Mouse (Mus musculus) hindbrain, embryonic 16.5 days (tissue): ENCODE data around the gene Cd300ld3. TPM values are rescaled to one million over a fixed set of nuclear protein-coding genes. Genes with fewer than 3 reads are reported as not detected.

Experiments used
- ATAC-seq: fragments of 200-750 bp; cut with Nextera tagmentation; 2 replicates; pipeline ENCODE4 v1.8.0; 2017; ENCODE audit warnings: moderate TSS enrichment, moderate library complexity
- H3K27ac ChIP-seq: fragments of 300-500 bp; sonication (generic); 2 replicates; pipeline ENCODE4 v1.5.1; 2014; ENCODE audit warnings: low read depth, mild to moderate bottlenecking, control low read depth, low read length, moderate library complexity
- H3K27me3 ChIP-seq: fragments of 300-500 bp; sonication (generic); replicated peaks from 2 replicates; pipeline ENCODE4 v1.6.1; 2014; ENCODE audit warnings: low read length; ENCODE audit not compliant: control insufficient read depth, insufficient read depth
- H3K36me3 ChIP-seq: fragments of 300-500 bp; sonication (generic); 2 replicates; pipeline ENCODE4 v1.6.1; 2014; ENCODE audit warnings: mild to moderate bottlenecking, low read length, moderate library complexity, mixed read lengths; ENCODE audit not compliant: control insufficient read depth, insufficient read depth
- H3K4me1 ChIP-seq: fragments of 300-500 bp; sonication (generic); 2 replicates; pipeline ENCODE4 v1.6.1; 2014; ENCODE audit warnings: low read depth, low read length; ENCODE audit not compliant: control insufficient read depth, insufficient read depth
- H3K4me2 ChIP-seq: fragments of 300-500 bp; sonication (generic); 2 replicates; pipeline ENCODE4 v1.6.1; 2014; ENCODE audit warnings: mild to moderate bottlenecking, low read length, control low read depth, moderate library complexity
- H3K4me3 ChIP-seq: fragments of 300-500 bp; sonication (generic); 2 replicates; pipeline ENCODE4 v1.5.1; 2014; ENCODE audit warnings: mild to moderate bottlenecking, low read length, control low read depth, moderate library complexity
- H3K9ac ChIP-seq: fragments of 300-500 bp; sonication (generic); 2 replicates; pipeline ENCODE4 v1.6.1; 2014; ENCODE audit warnings: low read depth, mild to moderate bottlenecking, control low read depth, low read length, moderate library complexity
- H3K9me3 ChIP-seq: fragments of 300-500 bp; sonication (generic); 2 replicates; pipeline ENCODE4 v1.6.1; 2014; ENCODE audit warnings: mild to moderate bottlenecking, low read length, moderate library complexity; ENCODE audit not compliant: control insufficient read depth
- WGBS: fragments of 180-500 bp; shearing (Covaris S2); extraction: QIAGEN DNeasy Blood & Tissue Kit; methylation state at CpG from one replicate; pipeline ENCODE4 v1.1.7; 2014; 5-methylcytosine and 5-hydroxymethylcytosine counted together
- polyA plus RNA-seq: library from polyadenylated mRNA; unstranded; fragments of >200 nt; fragmentation: Nextera tagmentation; extraction: Ambion mirVana; gene quantifications from 2 replicates; pipeline ENCODE4 v1.2.1, GENCODE M21; 2015

Cd300ld3 gene
- polyA plus RNA-seq, 1 experiment from 2014 or later = not detected

DNA sequence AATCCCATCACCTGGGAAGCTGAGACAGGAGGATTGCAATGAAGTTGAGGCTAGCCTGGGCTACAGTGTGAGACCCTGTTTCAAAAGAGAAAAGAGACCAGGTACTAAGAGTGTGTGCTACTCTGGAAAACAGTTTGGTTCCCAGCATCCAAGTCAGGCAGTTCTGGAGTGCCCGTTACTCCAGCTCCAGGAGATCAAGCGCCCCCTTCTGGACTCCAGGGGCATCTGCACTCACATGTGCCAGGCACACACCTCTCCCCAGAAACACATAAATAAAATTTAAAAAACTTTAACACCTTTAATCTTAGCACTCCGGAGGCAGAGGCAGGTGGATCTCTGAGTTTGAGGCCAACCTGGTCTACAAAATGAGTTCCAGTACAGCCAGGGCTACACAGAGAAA, 33.2 kb upstream of the Cd300ld3 start:
- Histone ChIP-seq H3K27me3 (0 out of 2 replicates have a peak, but pooled peaks cover 5% of the 10 kb centered on the region), H3K4me3 (no peak overlapping the region), H3K9me3 (no peaks in the 10 kb centered on the region), H3K27ac (no peak overlapping the region), H3K4me1 (no peaks in the 10 kb centered on the region), H3K4me2 (no peak overlapping the region), H3K36me3 (no peaks in the 10 kb centered on the region), H3K9ac (no peak overlapping the region)
- no peak for ATAC-seq
- WGBS = 60% methylated on average over 3 of the region's 3 CpGs

DNA sequence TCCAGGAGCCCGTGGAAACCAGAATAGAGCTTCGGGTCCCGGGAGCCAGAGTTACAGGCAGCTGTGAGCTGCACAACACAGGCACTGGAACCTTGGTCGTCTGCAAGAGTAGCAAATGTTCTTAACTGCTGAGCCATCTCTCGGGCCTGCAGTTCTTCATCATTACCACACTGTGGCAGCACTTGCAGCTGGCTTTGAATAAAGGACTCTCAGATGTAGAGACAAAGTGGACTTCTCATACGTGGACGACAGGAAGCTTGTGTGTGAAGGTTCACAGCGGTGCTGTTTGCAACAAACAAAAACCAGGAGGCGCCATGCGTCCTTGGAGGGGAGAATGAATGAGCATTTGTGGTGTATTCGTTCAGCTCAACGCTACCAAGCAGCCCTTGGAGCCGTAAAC, 32.7 kb upstream of the Cd300ld3 start:
- WGBS = 36% methylated on average over 13 of the region's 13 CpGs
- H3K4me1 ChIP-seq = no peaks in the 10 kb centered on the region
- no peak overlapping the region for H3K4me2 ChIP-seq
- no peaks in the 10 kb centered on the region for H3K36me3 ChIP-seq
- no peak overlapping the region for H3K9ac ChIP-seq
- ATAC-seq = no peak; the same call in 1 of the 2 replicates
- H3K4me3 ChIP-seq = no peak overlapping the region
- 0 out of 2 replicates have a peak, but pooled peaks cover 2% of the 10 kb centered on the region for H3K27me3 ChIP-seq
- H3K9me3 ChIP-seq = no peaks in the 10 kb centered on the region
- no peak overlapping the region for H3K27ac ChIP-seq

DNA sequence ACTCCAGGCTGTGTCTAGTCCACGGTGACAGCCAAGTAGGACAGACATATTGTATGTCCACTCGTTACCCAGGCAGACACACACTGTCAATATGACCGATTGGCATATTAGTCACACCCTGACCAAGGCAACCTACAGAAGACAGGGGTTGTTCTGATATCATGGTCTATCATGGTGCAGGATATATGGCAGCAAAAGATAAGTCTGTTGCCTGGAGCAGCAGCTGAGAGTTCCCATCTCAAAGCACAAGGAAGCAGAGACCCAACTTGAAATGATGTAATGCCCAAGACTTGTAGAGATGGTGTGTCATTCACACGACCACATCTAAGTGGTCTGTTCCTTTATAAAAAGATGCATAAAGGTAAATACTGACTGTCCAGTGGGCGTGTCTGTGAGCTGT, 30.5 kb upstream of the Cd300ld3 start:
- H3K4me2 ChIP-seq = no peak overlapping the region
- H3K9ac ChIP-seq = no peak overlapping the region
- H3K27ac ChIP-seq = no peak overlapping the region
- no peak overlapping the region for H3K4me3 ChIP-seq
- H3K9me3 ChIP-seq = no peaks in the 10 kb centered on the region
- no peaks in the 10 kb centered on the region for H3K27me3 ChIP-seq
- H3K4me1 ChIP-seq = no peaks in the 10 kb centered on the region
- no peaks in the 10 kb centered on the region for H3K36me3 ChIP-seq
- WGBS = 83% methylated on average over 5 of the region's 5 CpGs
- ATAC-seq = no peak

GRCm38 (mm10) chr11:115077436-115077835, 29.2 kb upstream of the Cd300ld3 start:
- Histone ChIP-seq H3K36me3 (no peaks in the 10 kb centered on the region), H3K27ac (no peak overlapping the region), H3K4me1 (no peaks in the 10 kb centered on the region), H3K9ac (no peak overlapping the region), H3K9me3 (no peaks in the 10 kb centered on the region), H3K4me2 (no peak overlapping the region), H3K27me3 (no peaks in the 10 kb centered on the region), H3K4me3 (no peak overlapping the region)
- no peak for ATAC-seq
- WGBS = 96% methylated on average over 1 of the region's 1 CpGs

DNA sequence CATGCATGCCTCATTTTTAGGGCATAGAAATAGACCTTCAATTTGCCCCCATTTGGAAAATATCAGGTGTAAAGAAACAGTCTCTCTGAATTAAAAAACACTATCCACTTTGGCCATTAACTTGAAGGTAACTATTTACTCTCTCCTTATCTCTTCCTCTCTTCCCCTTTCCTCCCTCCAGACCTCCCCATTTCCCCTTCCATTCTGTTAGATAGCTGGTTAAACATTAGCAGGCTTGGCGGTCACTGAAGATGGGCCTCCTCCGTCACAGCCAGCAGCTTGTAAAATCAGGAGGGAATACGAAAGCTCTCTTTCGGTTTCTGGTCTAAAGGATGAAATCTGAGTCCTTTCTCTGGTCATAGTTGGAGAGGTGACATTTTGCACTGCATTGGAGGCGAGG, 27.6 kb upstream of the Cd300ld3 start:
- Histone ChIP-seq H3K4me1 (peaks cover 11% of the 10 kb centered on the region), H3K27me3 (no peaks in the 10 kb centered on the region), H3K4me3 (no peak overlapping the region), H3K9me3 (no peaks in the 10 kb centered on the region), H3K4me2 (no peak overlapping the region), H3K36me3 (no peaks in the 10 kb centered on the region), H3K27ac (no peak overlapping the region), H3K9ac (no peak overlapping the region)
- no peak for ATAC-seq
- WGBS = 57% methylated on average over 5 of the region's 5 CpGs

DNA sequence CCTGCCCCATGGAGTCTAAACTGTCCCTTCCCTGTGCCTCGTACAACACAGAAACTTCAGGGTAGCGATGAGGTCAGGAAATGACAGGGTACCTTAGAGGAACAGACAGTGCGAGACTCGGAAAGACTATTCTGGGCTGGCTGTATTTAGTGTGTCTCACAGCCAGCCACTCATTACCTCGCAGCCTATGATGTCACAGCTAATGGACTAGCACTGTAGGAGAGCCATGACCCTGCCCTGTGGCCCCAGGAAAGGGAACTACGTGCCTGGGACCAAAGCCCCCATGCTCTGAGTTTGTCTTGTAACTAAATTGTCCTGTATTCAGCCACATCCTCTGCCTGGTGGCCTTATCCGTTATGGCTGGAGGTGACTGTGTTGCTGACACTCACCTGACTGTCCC, 27.2 kb upstream of the Cd300ld3 start:
- Histone ChIP-seq H3K4me3 (no peak overlapping the region), H3K36me3 (no peaks in the 10 kb centered on the region), H3K27ac (no peak overlapping the region), H3K9me3 (no peaks in the 10 kb centered on the region), H3K4me1 (peaks cover 11% of the 10 kb centered on the region), H3K4me2 (no peak overlapping the region), H3K9ac (no peak overlapping the region), H3K27me3 (no peaks in the 10 kb centered on the region)
- ATAC-seq = no peak
- 78% methylated on average over 7 of the region's 7 CpGs for WGBS

- Histone ChIP-seq H3K27ac (no peak overlapping the region), H3K4me3 (no peak overlapping the region), H3K9ac (no peak overlapping the region), H3K27me3 (peaks cover 6% of the 10 kb centered on the region; the same call in 1 of the 2 replicates), H3K36me3 (no peaks in the 10 kb centered on the region), H3K4me1 (peaks cover 11% of the 10 kb centered on the region), H3K4me2 (no peak overlapping the region), H3K9me3 (no peaks in the 10 kb centered on the region)
- 65% methylated on average over 5 of the region's 5 CpGs for WGBS
- ATAC-seq = no peak
Measured at GRCm38 (mm10) chr11:115073002-115073401, 24.8 kb upstream of the Cd300ld3 start.

- Histone ChIP-seq H3K4me1 (peaks cover 11% of the 10 kb centered on the region), H3K9ac (no peak overlapping the region), H3K4me2 (peak overlapping the region; percentile 38), H3K9me3 (no peaks in the 10 kb centered on the region), H3K4me3 (no peak overlapping the region), H3K27me3 (peaks cover 7% of the 10 kb centered on the region; the same call in 1 of the 2 replicates), H3K36me3 (no peaks in the 10 kb centered on the region), H3K27ac (peak overlapping the region; percentile 65; the same call in 1 of the 2 replicates)
- 0 out of 2 replicates have a peak, but pooled peaks have one; percentile 48 for ATAC-seq
- 9% methylated on average over 14 of the region's 14 CpGs for WGBS
Measured at GRCm38 (mm10) chr11:115071631-115072294, 23.6 kb upstream of the Cd300ld3 start.

DNA sequence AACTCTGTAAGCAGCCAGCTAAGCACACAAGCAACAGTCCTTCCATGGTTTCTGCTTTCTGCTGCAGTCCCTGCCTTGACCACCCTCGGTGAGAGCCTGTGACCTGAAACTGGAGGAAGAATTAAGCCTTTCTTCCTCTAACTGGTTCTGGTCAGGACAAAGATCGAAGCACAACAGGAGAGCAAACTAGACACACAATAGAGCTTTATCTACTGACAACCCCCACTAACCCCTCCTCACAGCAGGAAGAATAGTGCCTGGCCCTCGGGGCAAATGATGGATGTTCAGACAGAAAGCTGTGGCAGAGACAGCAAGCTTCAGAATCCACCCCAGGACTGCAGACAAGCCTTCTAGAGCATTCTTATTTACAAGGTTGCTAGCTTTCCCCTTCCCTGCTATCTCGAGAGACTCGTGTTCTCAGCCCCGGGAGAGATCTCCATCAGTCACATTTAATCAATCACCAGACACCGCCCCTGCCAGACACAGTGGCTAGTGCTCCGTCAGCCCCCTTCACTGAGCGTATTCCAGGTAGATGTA, 22.9 kb upstream of the Cd300ld3 start:
- Histone ChIP-seq H3K27ac (no peak overlapping the region), H3K36me3 (no peaks in the 10 kb centered on the region), H3K4me1 (peaks cover 11% of the 10 kb centered on the region), H3K27me3 (peaks cover 7% of the 10 kb centered on the region; the same call in 1 of the 2 replicates), H3K4me2 (peak overlapping the region; percentile 38), H3K9ac (0 out of 2 replicates have a peak overlapping the region, but pooled peaks have one; percentile 27), H3K9me3 (no peaks in the 10 kb centered on the region), H3K4me3 (no peak overlapping the region)
- 3% methylated on average over 9 of the region's 9 CpGs for WGBS
- ATAC-seq = no peak
